Mouse (Mus musculus): ENCODE data around the gene Actr1b. TPM values are rescaled to one million over a fixed set of nuclear protein-coding genes. Genes with fewer than 3 reads are reported as not detected.
"Not testable (repeated sequence)": the region's sequence is repeated elsewhere in the genome, so short reads cannot be mapped to it uniquely, and the experiment has no call there.

Gene Actr1b
- total RNA-seq, 2 experiments from 2014 or later: 136 to 141 TPM

DNA sequence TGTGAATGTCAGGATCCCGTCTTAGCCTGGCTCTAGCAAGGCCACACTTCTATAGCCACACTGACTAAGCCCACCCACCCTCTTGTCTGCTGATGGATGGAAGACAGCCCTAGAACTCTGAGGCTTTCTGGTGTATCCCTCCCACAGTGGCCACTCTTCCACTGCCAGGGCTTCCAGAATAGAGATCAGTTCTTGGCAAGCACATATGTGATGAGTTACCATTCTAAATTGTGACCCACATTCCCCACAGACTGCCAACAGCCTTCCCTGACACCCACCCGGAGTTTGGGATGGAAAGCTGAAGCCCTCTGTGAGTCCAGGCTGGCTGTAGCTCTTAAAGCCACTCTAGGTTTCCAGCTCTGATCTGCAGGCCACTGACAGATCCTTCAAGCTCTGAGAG lies 7.1 kb downstream of the Actr1b start:
- DNase-seq: no peak

DNA sequence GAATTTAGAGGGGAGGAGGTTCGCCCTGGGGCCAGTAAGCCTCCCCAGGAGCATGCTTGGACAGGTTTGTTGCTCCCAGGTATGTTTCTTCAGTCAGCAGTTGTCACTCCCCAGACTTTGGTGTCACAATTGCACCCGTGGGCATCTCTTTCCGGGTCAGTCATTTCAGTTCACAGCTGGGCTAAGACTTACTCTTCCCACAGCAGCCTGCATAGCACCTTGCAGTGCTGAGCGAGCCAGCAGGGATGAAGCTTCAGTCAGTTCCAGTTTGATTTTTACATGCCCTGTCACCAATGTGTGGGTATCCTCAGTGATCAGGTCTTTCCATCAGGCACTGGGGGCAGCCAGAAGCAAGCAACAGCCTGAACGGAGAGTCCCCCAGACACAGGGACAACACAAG lies 17.2 kb downstream of the Actr1b start:
- DNase-seq: no peak

DNA sequence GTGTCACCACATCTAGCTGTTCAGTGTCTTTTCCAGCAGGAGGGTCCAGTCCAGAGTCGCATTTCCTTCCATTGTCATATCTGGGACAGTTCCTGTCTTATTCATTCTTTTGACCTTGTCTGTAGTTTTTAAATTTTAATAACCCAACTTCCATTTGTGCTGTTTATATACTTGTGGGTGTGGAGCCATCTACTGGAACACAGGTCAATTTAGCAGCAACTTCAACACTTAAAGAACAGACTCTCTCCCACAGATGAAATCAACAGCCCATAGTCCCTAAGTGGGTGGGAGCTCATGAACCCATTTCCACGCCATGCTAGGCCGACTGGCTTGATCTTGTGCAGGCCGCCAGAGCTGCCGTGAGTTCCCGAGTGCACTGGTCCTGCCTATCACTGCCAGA lies 17.8 kb downstream of the Actr1b start:
- DNase-seq: no peak

DNA sequence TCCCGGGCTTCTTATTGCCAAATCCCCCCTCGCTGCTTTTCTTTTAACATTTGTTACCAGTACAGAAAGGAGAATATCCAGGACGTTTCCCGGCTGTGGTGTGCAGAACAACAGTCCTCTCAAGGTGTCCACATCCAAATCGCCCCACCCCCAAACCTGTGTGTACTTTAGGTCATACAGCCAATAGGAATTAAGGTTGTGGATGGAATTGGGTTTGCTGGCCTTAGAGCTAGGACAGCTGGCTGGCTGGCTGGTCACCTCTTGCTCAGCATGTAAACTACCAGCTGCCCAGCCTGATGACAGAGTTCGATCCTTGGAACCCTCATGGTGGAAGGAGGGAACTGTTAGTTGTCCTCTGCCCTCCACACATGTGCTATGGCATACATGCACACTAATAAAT lies 19.4 kb downstream of the Actr1b start:
- DNase-seq: no peak

DNA sequence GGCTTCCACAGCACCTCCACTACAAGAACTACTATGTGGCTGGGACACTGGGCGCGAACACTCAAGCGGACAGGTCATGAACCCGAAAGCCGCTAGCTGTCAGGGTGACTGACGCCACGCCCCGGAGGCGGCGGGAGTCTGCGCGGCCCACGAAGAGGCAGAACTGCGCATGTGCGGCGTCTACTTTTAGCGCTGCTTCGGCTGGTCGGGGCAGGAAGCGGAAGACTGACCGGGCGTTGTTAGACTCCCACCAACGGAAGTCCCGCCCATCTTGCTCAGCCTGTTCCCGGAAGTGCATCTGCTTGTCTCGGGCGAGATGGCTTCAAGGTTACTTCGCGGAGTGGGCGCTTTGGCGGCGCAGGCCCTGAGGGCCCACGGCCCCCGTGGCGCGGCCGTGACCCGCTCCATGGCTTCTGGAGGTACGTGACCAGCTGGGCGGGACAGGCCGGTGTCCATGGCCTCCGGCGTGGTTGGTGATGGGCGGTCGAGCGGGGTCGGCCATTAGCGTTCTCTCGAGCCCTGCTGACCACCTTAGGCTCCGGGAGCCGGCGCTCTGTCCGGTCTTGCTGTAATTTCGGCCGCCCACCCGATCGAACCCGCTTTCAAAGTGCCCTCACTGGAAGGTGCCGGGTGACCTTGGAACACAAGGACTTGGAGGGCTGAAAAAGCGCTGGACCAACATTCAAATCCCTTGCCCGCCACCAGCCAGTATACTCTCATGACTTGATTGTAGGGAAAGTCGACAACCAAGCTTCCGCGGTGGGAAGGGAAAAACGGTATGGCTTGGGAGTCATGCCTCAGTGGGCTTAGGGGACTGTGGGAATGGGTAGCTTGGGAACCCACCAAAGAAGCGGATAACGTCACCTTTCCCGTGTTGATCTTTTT lies 22.7 kb downstream of the Actr1b start, which contains the start of gene Cox5b:
Gene Cox5b (plus strand): TSS at position 179 of the 885 bp plus-strand sequence.
- peak; percentile 97 to 98 for DNase-seq

DNA sequence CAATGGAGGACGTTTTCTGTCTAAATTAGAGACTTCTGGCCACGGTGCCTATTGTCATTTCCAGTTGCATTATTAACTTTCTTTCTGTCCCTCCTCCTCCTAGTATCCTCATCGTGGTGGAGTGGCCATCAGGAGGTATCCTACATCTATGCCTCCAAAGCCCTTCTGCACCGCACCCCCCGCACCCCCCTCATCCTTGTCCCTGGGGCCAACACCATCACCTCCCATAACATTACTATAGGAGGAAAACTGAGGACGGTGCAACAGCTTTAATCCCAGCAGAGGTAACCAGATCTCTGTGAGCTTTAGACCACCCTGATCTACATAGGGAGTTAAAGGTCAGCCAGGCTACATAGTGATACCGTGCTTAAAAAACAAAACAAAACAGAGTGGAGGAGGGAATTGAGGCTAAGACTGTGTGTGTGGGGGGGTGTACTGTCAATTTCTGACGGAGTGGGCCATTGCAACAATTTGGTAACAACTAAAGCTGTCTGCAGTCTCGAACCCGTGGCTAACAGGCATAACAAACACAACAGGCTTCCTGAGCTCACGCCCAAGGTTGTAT lies 23.5 kb downstream of the Actr1b start:
- no peak for DNase-seq

DNA sequence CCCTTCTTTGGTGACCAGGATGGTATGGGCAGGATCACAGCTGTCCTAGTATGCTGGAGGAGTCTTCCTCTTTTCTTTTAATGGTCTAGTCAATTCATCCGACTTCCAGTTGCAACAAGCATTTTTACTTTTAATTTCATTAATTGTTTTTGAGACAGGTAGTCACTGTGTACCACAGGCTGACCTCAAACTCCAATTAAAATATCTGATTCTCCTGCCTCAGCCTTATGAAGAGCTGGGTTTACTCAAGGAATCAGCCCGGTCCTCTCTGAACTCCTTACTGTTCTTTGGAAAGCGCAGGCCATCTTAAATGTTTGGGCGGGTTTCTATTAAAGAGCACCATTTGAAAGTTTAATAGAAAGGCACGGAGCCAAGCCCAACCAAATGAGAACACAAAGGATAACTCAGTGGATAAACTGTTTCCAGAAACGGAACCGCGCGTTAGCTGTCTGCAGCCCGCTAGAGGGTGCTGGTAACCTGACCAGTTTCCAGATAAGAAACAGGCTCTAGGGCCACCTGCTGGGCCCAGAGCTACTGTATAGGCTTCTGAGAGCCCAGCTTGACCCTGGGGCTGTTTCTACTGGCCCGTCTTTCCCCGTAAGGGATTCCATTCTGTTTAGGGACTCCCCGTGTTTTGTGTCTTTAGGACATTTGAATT lies 30.3 kb downstream of the Actr1b start:
- peak; percentile 83 to 88 for DNase-seq

DNA sequence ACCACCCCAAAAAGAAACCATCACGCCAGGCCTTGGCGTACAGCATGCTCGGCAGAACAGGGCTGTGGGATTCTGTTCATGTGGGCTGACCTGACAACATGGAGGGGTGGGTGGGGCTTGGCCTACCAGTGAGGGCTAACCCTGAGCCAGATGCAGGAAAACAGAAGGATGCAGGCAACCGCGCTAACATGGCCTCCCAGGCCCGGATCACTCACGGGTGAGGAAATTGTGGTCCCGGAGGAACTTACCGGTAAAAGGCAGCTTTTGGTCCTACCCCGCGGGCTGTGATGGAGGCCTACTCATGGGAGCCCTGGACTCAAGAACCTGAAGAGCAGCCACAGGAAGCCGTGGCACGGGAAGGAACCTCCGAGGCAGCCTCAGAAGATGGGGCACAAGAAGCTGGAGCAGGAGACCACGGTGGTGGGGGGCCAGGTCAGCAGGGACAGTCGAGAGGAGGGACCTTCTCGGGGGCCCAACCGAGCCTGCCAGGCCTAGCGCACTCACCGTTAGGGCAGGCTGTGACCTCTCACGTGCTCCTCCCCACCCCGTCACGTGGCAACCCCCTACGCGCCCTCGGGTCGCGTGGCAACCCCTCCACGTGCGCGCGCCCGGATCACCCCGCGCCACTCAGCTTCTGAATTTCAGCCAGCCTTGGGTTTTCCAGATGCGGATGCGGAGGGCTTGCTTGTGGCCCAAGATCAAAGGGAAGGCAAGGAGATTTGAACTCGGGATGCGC lies 31.4 kb downstream of the Actr1b start, which contains the start of gene Fam178b:
Gene Fam178b (minus strand): TSS at position 564 of the 736 bp plus-strand sequence.
- no peak for DNase-seq

DNA sequence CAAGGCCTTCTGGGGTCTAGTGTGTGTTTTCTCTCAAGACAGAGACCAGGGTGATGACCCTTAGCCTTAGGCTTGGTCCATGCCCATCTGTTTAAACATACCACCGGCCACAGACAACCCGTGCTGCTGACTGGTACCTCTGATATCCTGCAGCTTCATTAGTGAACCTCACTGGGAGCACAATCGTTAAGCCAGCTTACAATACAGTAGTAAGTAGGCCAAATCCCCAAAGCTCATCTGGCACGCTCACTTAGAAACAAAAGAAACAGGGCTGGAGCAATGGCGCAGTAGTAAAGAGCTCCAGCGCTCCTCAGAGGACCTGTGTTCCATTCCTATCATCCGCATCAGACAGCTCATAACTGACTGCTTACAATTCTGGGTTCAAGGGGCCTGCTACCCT lies 33.3 kb downstream of the Actr1b start:
- DNase-seq: no peak

DNA sequence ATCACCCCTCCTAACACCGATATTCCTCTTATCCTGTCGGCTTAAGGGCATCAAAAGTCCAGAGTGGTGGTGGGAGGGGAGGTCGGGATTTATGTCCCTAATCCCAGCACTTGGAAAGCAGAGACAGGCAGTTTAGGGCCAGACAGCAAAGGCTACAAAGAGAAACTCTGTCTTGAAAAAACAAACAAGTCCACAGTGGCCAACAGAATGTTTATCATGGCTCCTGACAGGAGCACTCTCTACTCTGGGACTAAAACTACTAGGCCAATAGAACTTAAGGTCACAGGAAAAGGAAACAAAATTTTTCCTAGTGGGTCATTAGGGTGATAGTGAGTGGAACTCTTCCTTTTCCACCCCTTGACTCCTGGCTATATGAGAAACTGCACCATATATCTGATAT lies 39.3 kb downstream of the Actr1b start:
- DNase-seq: no peak

DNA sequence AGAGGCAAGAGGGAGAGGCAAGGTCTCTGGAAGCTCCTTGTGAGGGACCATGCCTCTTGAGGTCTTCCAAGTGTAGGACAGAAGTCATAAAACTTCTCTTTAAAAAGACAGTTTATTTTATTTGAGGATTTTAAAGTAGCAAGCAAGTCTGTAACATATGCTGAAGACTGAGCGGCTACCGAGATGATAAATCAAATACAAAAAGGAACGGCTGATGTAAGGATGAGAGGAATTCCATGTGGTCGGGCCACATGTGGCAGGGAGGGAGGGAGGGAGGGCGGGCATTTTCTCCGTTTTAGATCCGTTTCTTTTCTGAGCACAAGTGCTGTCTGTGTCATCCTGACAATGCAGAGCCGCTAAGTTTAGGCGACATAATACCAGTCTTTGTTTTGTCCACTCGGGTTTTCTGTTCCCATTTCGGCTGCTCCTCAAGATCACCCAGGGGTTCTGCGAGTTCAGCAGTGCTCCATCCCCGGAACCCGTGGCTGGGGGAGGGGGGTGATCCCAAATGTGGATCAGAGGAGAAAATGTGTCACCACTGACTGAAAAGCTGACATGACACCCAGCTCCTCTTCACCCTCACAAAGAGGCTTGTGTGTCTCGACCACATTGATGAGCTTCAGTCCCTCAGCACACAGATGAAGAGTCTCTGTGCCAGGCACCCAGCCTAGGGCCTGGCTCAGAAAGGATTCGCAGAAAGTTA lies 41.4 kb downstream of the Actr1b start:
- DNase-seq: no peak

DNA sequence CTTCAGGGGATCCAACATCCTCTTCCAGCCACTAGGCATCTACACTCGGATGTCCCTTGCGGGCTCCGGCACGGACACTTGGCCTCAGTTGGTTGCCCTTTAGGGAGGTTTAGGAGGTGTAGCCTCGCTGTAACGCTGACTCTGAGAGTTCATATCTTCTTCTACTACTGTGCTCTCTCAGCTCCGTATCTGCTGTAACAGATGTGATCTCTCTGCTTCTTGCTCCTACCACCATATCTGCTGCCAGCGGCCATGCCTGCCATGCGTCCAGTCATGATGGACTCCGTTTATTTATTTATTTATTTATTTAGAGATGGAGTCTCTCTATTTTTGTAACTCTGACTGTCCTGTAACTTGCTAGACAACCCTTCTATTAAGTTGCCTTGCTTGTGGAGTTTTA lies 43.0 kb downstream of the Actr1b start:
- no peak for DNase-seq

DNA sequence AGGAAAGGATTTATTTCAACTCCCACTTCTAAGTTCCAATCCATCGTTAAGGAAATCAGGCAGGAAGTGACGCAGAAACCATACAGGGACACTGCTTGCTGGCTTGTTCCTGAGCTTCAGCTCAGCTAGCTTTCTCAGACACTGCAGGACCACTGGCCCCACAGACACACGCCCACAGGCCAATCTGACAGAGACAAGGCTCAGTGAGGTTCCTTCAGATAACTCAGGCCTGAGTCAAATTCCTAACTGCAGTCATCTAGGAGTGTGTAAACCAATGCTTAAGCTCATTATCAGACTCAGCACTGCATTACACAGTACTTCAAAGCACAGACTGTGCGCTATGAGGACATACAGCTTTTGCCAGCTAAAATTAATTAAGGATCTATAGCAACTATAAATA lies 44.0 kb downstream of the Actr1b start:
- DNase-seq: no peak

DNA sequence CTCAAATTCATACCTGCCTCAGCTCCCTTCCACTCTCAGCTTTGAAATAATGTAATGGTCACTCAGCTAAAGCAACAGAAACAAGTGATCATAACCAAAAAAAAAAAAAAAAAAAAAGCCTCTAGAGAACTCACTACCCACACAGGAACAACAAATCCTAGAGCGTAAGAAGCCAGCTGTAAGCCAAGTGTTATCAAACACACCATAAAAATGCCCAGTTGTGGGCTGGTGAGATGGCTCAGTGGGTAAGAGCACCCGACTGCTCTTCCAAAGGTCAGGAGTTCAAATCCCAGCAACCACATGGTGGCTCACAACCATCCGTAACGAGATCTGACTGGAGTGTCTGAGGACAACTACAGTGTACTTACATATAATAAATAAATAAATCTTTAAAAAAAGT lies 46.2 kb downstream of the Actr1b start:
- DNase-seq: not testable (repeated sequence)

DNA sequence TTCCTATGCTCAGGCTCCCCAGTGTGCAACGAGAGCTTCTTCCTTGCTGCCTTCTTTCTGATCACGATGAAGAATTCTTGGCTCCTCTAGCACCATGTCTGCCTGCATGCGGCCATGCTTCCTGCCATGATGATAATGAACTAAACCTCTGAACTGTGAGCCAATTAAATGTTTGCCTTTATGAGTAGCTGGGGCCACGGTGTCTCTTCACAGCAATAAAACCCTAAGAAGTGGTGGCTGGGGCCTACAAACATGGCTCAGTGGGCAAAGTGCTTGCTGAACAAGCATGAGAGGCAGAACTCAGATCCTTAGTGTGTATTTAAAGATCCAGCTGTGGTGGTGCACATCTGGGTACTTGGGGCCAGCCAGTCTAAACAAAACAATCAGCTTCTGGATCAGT lies 48.3 kb downstream of the Actr1b start:
- DNase-seq: no peak

DNA sequence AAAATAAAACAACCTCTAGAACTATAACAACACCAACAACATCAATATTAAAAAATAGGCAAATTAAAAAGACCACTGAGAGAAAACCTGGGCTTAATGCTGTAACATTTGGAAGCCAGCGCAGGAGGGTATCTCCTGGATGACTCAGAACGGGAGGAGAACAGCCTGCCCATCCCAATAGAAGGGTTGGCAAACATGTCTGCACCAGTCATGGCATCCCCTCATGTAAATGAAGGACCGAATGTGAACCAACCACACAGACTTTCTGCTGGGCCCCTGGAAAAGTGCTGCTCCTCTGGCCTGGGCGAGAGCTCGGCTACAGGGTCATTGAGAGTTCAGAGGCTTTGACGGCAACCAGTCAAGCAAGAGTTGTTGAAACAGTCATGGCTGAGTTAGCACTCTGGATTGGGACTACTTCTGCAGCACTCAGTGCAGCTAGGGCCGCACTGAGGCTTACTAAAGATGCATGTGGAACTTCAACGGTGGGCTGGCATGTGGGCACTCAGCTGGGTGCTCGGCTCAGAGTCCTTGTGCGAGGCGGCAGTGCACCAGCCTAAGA lies 49.0 kb downstream of the Actr1b start:
- no peak for DNase-seq

DNA sequence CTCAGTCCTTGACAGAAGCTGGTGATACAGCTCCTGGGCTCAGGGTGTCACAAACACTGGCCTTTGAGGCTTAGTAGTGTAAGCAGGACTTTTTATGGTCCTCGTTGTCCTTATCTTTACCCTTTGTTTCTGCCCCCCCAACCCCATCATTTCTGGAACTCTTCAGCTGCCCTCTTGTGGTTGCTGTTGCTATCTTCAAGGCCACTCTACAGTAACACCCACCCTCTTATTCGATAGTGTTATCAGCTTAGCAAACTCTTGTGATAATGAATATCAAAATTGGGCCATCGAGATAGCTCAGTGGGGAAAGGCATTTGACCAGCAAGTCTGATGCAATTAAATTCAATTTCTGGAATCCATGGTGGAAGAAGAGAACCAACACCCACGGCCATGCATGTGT lies 49.8 kb downstream of the Actr1b start:
- DNase-seq: peak in 1 of 2 experiments; percentile 47

DNA sequence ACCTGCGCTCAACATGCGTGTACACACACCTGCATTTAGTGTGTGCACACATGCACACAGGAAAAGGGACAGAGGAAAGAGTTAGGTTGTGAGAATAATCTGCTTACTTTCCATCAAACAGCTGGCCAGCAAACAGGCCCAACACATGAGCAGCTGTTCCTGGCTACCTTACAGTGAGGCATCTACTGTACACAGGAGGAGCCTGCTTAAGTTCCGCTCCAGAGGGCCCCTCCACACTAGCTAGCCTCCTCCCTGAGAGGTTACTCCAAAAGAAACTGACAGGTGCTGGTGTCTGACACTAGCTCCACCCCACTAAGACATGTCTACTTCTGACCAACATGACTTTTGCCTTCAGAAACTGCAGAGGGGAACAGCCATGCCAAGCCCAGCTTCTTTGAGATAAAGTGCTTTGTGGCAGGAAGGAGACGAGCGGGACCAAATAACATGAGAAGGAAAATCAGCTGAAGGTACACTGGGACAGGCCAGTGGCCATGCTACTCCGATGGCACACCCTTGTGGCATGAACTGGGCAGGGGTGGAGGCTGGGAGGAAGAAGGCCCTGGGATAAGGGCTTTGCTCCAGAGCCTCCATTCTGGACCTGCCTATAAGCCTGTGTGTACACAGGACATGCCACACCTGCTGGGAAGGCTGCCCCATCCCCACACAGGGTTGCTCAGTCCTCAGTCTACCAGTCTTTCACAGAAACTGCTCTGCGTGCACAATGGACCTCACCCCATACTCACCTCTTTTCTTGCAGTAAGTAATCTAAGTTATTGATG lies 55.4 kb downstream of the Actr1b start:
- DNase-seq: no peak

DNA sequence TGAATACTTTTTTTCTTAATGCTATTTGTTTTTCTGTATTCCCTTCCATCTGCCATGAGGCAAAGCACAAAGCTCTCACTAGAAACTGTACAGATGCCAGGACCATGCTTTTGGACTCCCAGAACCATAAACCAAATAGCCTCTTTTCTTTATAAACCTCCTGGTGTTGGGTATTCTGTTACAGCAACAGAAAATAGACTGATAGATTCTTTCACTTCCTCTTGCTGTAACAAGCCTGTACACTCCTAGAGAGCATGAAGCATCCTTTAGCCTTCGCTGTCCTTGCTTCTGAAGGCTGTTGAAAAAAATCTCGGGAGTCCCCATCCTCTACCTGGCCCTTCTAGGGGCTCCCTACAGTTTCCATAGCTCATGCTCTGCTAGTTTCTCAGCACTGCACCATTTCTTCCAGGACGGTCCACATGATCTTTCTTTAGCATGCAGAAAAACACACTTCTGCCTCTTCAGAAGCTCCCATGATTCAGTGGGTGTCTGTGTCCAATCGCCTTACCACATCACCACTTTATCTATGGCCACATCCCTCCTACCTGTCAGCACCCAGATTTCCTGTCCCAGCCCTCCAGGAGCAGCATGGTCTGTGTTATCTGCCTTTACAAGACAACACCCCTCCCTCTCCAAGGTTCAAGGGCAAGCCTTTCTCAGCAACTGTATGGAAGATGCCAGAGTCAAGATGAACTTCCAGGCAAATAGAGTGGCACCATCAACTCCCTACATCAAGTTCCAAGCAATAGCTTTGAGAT lies 56.4 kb downstream of the Actr1b start:
- no peak for DNase-seq

DNA sequence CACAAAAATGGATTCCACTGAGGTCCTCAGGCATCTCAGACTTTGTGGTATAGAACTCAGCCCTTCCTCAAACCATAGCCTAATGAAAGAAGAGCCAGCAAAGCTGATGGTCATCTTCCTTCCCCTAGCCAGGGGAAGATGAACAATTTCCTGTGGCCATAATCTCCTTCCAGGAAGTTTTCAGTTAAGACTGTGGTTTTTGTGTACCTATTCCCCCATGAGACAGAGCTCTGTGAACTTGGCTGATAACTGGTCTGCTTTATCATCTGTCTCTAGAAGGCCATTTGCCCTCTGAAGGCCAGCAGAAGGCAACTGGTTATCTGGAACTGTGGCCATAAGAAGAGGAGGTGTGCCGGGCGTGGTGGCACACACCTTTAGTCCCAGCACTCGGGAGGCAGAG lies 58.0 kb downstream of the Actr1b start:
- no peak for DNase-seq
